Mouse (Mus musculus) embryonic facial prominence, embryonic 11.5 days (tissue): ENCODE measurements around the gene Sh3kbp1. TPM values are rescaled to one million over a fixed set of nuclear protein-coding genes. Genes with fewer than 3 reads are reported as not detected.
A peak's percentile ranks its signal among the peaks of the same experiment; 100 is the strongest.

Experiments
- ATAC-seq: fragments of 200-750 bp; cut with Nextera tagmentation; replicated peaks from 2 replicates; pipeline ENCODE4 v1.8.0; 2017; ENCODE audit warnings: low read depth; ENCODE audit not compliant: insufficient number of reproducible peaks, low FRiP score, low TSS enrichment
- DNase-seq: peaks from one replicate; pipeline ENCODE4 v3.0.0-alpha.2; 2015; ENCODE audit warnings: low spot score
- H3K27ac ChIP-seq: fragments of 300-500 bp; sonication (generic); replicated peaks from 2 replicates; pipeline ENCODE4 v1.5.1; 2014; ENCODE audit warnings: mild to moderate bottlenecking, low read depth, low read length, control low read depth
- H3K27me3 ChIP-seq: fragments of 300-500 bp; sonication (generic); 2 replicates; pipeline ENCODE4 v1.6.1; 2014; ENCODE audit warnings: mild to moderate bottlenecking, low read length, moderate library complexity, mixed read lengths; ENCODE audit not compliant: control insufficient read depth, insufficient read depth
- H3K36me3 ChIP-seq: fragments of 300-500 bp; sonication (generic); replicated peaks from 2 replicates; pipeline ENCODE4 v1.6.1; 2014; ENCODE audit warnings: low read depth, mild to moderate bottlenecking, low read length, moderate library complexity, mixed read lengths; ENCODE audit not compliant: control insufficient read depth, insufficient read depth
- H3K4me1 ChIP-seq: fragments of 300-500 bp; sonication (generic); 2 replicates; pipeline ENCODE4 v1.6.1; 2014; ENCODE audit warnings: low read length, mixed read lengths; ENCODE audit not compliant: control insufficient read depth, insufficient read depth
- H3K4me2 ChIP-seq: fragments of 300-500 bp; sonication (generic); 2 replicates; pipeline ENCODE4 v1.6.1; 2014; ENCODE audit warnings: low read depth, mild to moderate bottlenecking, control low read depth, low read length, moderate library complexity
- H3K4me3 ChIP-seq: fragments of 300-500 bp; sonication (generic); 2 replicates; pipeline ENCODE4 v1.5.1; 2014; ENCODE audit warnings: low read depth, low read length, control low read depth
- H3K9ac ChIP-seq: fragments of 300-500 bp; sonication (generic); replicated peaks from 2 replicates; pipeline ENCODE4 v1.6.1; 2014; ENCODE audit warnings: mild to moderate bottlenecking, control low read depth, low read length
- H3K9me3 ChIP-seq: fragments of 300-500 bp; sonication (generic); replicated peaks from 2 replicates; pipeline ENCODE4 v1.6.1; 2016; ENCODE audit warnings: mild to moderate bottlenecking, low read length, inconsistent platforms, mixed read lengths; ENCODE audit not compliant: control insufficient read depth
- WGBS: fragments of 180-500 bp; shearing (Covaris S2); extraction: QIAGEN DNeasy Blood & Tissue Kit; methylation state at CpG from one replicate; pipeline ENCODE4 v1.1.7; 2014; 5-methylcytosine and 5-hydroxymethylcytosine counted together
- polyA plus RNA-seq: library from polyadenylated mRNA; unstranded; fragments of >200 nt; fragmentation: Nextera tagmentation; extraction: Ambion mirVana; gene quantifications from 2 replicates; pipeline ENCODE4 v1.2.1, GENCODE M21; 2014

Sh3kbp1 gene
- polyA plus RNA-seq, 1 experiment from 2014 or later: 36.0 TPM

GRCm38 (mm10) chrX:159685521-159685920 is 58.4 kb downstream of the Sh3kbp1 start:
- H3K9me3 ChIP-seq: no peaks in the 10 kb centered on the region
- H3K4me1 ChIP-seq: no peaks in the 10 kb centered on the region
- H3K27ac ChIP-seq: no peak overlapping the region
- no peak for ATAC-seq
- H3K36me3 ChIP-seq: no peaks in the 10 kb centered on the region
- H3K4me3 ChIP-seq: no peak overlapping the region
- 68% methylated on average over 1 of the region's 1 CpGs for whole genome bisulfite sequencing
- DNase-seq: no peak
- H3K4me2 ChIP-seq: no peak overlapping the region
- H3K27me3 ChIP-seq: no peaks in the 10 kb centered on the region
- H3K9ac ChIP-seq: no peak overlapping the region

GRCm38 (mm10) chrX:159686850-159687249 is 59.8 kb downstream of the Sh3kbp1 start:
- ATAC-seq (no peak), DNase-seq (no peak)
- no peaks in the 10 kb centered on the region for H3K4me1 ChIP-seq
- H3K4me2 ChIP-seq: no peak overlapping the region
- no peaks in the 10 kb centered on the region for H3K27me3 ChIP-seq
- no peaks in the 10 kb centered on the region for H3K36me3 ChIP-seq
- no peaks in the 10 kb centered on the region for H3K9me3 ChIP-seq
- no peak overlapping the region for H3K27ac ChIP-seq
- no peak overlapping the region for H3K4me3 ChIP-seq
- H3K9ac ChIP-seq: no peak overlapping the region
- 84% methylated on average over 4 of the region's 4 CpGs for WGBS

- no peak for DNase-seq
- H3K9me3 ChIP-seq: no peaks in the 10 kb centered on the region
Measured at GRCm38 (mm10) chrX:159688698-159689097, 61.6 kb downstream of the Sh3kbp1 start.

GRCm38 (mm10) chrX:159689785-159690416 is 62.8 kb downstream of the Sh3kbp1 start:
- H3K9ac ChIP-seq: no peak overlapping the region
- 79% methylated on average over 10 of the region's 10 CpGs for WGBS

More at GRCm38 (mm10) chrX:159688698-159689097, 61.6 kb downstream of the Sh3kbp1 start:
- Histone ChIP-seq H3K4me2 (no peak overlapping the region), H3K36me3 (no peaks in the 10 kb centered on the region), H3K27me3 (no peaks in the 10 kb centered on the region), H3K4me1 (no peaks in the 10 kb centered on the region), H3K4me3 (no peak overlapping the region), H3K27ac (no peak overlapping the region), H3K9ac (no peak overlapping the region)
- ATAC-seq: no peak
- 89% methylated on average over 5 of the region's 5 CpGs for WGBS

GRCm38 (mm10) chrX:159693126-159693525 is 66.1 kb downstream of the Sh3kbp1 start:
- no peak overlapping the region for H3K4me3 ChIP-seq
- no peaks in the 10 kb centered on the region for H3K36me3 ChIP-seq
- no peaks in the 10 kb centered on the region for H3K27me3 ChIP-seq
- no peak overlapping the region for H3K9ac ChIP-seq
- ATAC-seq: no peak
- no peak for DNase-seq
- H3K9me3 ChIP-seq: no peaks in the 10 kb centered on the region
- H3K27ac ChIP-seq: no peak overlapping the region
- H3K4me1 ChIP-seq: no peaks in the 10 kb centered on the region
- no peak overlapping the region for H3K4me2 ChIP-seq
- WGBS: 83% methylated on average over 5 of the region's 5 CpGs

More at GRCm38 (mm10) chrX:159689785-159690416, 62.8 kb downstream of the Sh3kbp1 start:
- Histone ChIP-seq H3K4me3 (no peak overlapping the region), H3K9me3 (no peaks in the 10 kb centered on the region), H3K27me3 (no peaks in the 10 kb centered on the region), H3K27ac (no peak overlapping the region), H3K36me3 (no peaks in the 10 kb centered on the region), H3K4me1 (no peaks in the 10 kb centered on the region), H3K4me2 (no peak overlapping the region)
- ATAC-seq: no peak
- no peak for DNase-seq

- Histone ChIP-seq H3K27ac (no peak overlapping the region), H3K9me3 (no peaks in the 10 kb centered on the region), H3K9ac (no peak overlapping the region), H3K4me3 (no peak overlapping the region), H3K27me3 (no peaks in the 10 kb centered on the region; the same call in 1 of the 2 replicates), H3K4me1 (no peaks in the 10 kb centered on the region), H3K4me2 (no peak overlapping the region), H3K36me3 (no peaks in the 10 kb centered on the region)
- ATAC-seq: no peak
- no peak for DNase-seq
- WGBS: 22% methylated on average over 2 of the region's 2 CpGs
Measured at GRCm38 (mm10) chrX:159696545-159696944, 69.5 kb downstream of the Sh3kbp1 start.

- no peak overlapping the region for H3K9ac ChIP-seq
- peak; percentile 32 for DNase-seq
- no peak overlapping the region for H3K27ac ChIP-seq
- H3K4me3 ChIP-seq: no peak overlapping the region
- H3K9me3 ChIP-seq: no peaks in the 10 kb centered on the region
- no peak overlapping the region for H3K4me2 ChIP-seq
- ATAC-seq: peak; percentile 79; the same call in 1 of the 2 replicates
- 8% methylated on average over 4 of the region's 4 CpGs for WGBS
- H3K4me1 ChIP-seq: no peaks in the 10 kb centered on the region
- no peaks in the 10 kb centered on the region; the same call in 1 of the 2 replicates for H3K27me3 ChIP-seq
- no peaks in the 10 kb centered on the region for H3K36me3 ChIP-seq
Measured at GRCm38 (mm10) chrX:159697030-159697454, 70.0 kb downstream of the Sh3kbp1 start.

DNA sequence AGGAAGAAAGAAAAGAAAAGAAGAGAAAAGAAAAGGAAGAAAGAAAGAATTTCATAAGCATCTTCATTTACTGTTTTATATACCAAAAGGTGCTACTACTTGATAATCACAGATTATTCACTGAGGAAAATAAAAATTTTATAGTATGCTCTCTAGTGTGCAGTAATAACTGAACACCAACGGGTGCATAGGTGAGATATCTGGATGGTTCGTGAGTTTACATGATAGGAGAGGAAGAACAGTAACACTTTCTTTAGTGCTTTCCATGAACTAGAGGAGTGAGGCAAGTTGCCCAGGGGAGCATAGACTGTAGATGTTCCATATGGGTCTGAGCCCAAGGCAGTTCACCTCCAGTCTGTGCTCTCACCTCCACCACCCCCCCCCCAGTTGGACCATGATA is 75.8 kb downstream of the Sh3kbp1 start:
- 83% methylated on average over 2 of the region's 2 CpGs for WGBS
- Histone ChIP-seq H3K27ac (no peak overlapping the region), H3K4me3 (no peak overlapping the region), H3K9ac (no peak overlapping the region), H3K27me3 (no peaks in the 10 kb centered on the region; the same call in 1 of the 2 replicates), H3K9me3 (no peaks in the 10 kb centered on the region), H3K4me2 (no peak overlapping the region), H3K36me3 (no peaks in the 10 kb centered on the region), H3K4me1 (no peaks in the 10 kb centered on the region)
- ATAC-seq (no peak), DNase-seq (no peak)
